ENCODE assay signal across 23 mouse cellular contexts in the genomic region with DNA sequence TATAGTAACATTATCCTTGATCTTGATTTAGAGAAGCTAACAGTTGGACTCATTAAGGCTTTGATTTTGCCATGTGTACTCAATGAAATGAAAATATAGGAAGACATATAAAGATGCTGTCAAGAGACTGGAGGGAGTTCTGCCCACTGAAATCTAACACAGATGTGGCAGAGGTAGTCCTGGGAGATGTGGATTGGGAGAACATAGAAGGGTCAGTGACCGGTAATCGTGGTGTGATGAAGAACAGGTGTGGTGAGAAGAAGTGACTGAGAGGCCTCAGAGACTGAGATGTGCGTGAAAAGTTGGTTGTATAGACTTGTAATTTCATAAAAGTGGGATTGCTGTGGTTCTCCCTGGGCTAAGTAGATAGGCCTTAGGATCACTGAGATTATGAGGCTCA.
DNase-seq lines count a peak whose midpoint lies in the region; ATAC-seq lines count a peak whose summit lies in the region.
"Had no signal": no experiment of that assay in that cellular context is flagged by ENCODE, and none has a peak within 500 bp of the region (broad histone marks: within the 10 kb centered on the region; RNA-seq: fewer than 3 reads in every experiment).

No protein-coding gene starts in this region.

- H3K4me2 ChIP-seq in embryonic facial prominence, embryonic 11.5 days (ENCODE audit: low read depth, low read length) = no peak overlapping the region
- H3K4me2 ChIP-seq in limb, embryonic 11.5 days (ENCODE audit: low read depth, severe bottlenecking) = no peak overlapping the region
- H3K4me2 ChIP-seq: embryonic facial prominence, embryonic 13.5 days; heart, embryonic 13.5 days; hindbrain, embryonic 12.5 days; hindbrain, embryonic 15.5 days had no signal

- H3K27me3 ChIP-seq in embryonic facial prominence, embryonic 11.5 days (ENCODE audit: control insufficient read depth, insufficient read depth, low read length) = no peaks in the 10 kb centered on the region
- H3K27me3 ChIP-seq in limb, embryonic 11.5 days (ENCODE audit: control insufficient read depth, insufficient read depth, low read length) = no peaks in the 10 kb centered on the region
- H3K27me3 ChIP-seq: embryonic facial prominence, embryonic 13.5 days; heart, embryonic 13.5 days; hindbrain, embryonic 12.5 days; hindbrain, embryonic 15.5 days had no signal

- intact Hi-C loops in heart, postnatal 10 days (cut with DNase I) = no loop called here

- WGBS in embryonic facial prominence, embryonic 11.5 days = 38% methylated on average over 3 of the region's 3 CpGs
- WGBS in limb, embryonic 11.5 days = 20% methylated on average over 3 of the region's 3 CpGs

- H3K36me3 ChIP-seq in embryonic facial prominence, embryonic 11.5 days (replicated peaks; ENCODE audit: control insufficient read depth, insufficient read depth, low read depth, low read length) = no peaks in the 10 kb centered on the region
- H3K36me3 ChIP-seq in limb, embryonic 11.5 days (ENCODE audit: control insufficient read depth, insufficient read depth, low read length) = no peaks in the 10 kb centered on the region
- H3K36me3 ChIP-seq: embryonic facial prominence, embryonic 13.5 days; heart, embryonic 10.5 days; heart, embryonic 13.5 days; hindbrain, embryonic 12.5 days; hindbrain, embryonic 15.5 days had no signal

- no peaks in the 10 kb centered on the region for H3K4me1 ChIP-seq in embryonic facial prominence, embryonic 11.5 days (ENCODE audit: control insufficient read depth, insufficient read depth, low read length)
- no peaks in the 10 kb centered on the region for H3K4me1 ChIP-seq in limb, embryonic 11.5 days (ENCODE audit: control insufficient read depth, insufficient read depth, low read length)
- H3K4me1 ChIP-seq: heart, embryonic 10.5 days; heart, embryonic 13.5 days; hindbrain, embryonic 12.5 days; hindbrain, embryonic 15.5 days had no signal

- H3K9me3 ChIP-seq in embryonic facial prominence, embryonic 11.5 days (replicated peaks; ENCODE audit: control insufficient read depth, low read length) = no peaks in the 10 kb centered on the region
- H3K9me3 ChIP-seq in limb, embryonic 11.5 days (ENCODE audit: control insufficient read depth, low read length) = no peaks in the 10 kb centered on the region
- H3K9me3 ChIP-seq: embryonic facial prominence, embryonic 13.5 days; heart, embryonic 10.5 days; heart, embryonic 13.5 days; hindbrain, embryonic 12.5 days; hindbrain, embryonic 15.5 days had no signal

- no peak overlapping the region for H3K27ac ChIP-seq in embryonic facial prominence, embryonic 11.5 days (replicated peaks; ENCODE audit: low read depth, low read length)
- H3K27ac ChIP-seq in limb, embryonic 11.5 days (replicated peaks; ENCODE audit: low read depth, low read length) = no peak overlapping the region
- H3K27ac ChIP-seq: embryonic facial prominence, embryonic 13.5 days; heart, adult 2 months; heart, embryonic 10.5 days; heart, embryonic 13.5 days; hindbrain, embryonic 12.5 days; hindbrain, embryonic 15.5 days had no signal

- H3K9ac ChIP-seq in embryonic facial prominence, embryonic 11.5 days (replicated peaks; ENCODE audit: low read length) = no peak overlapping the region
- no peak overlapping the region for H3K9ac ChIP-seq in limb, embryonic 11.5 days (ENCODE audit: low read length)
- H3K9ac ChIP-seq: embryonic facial prominence, embryonic 13.5 days; forebrain, postnatal 0 days; heart, embryonic 13.5 days; hindbrain, embryonic 12.5 days; hindbrain, embryonic 15.5 days had no signal

- ATAC-seq in embryonic facial prominence, embryonic 11.5 days (replicated peaks; ENCODE audit: insufficient number of reproducible peaks, low FRiP score, low TSS enrichment, low read depth) = peak; percentile 75; the same call in 1 of the 2 replicates
- ATAC-seq in limb, embryonic 11.5 days (ENCODE audit: insufficient number of reproducible peaks, low FRiP score, low TSS enrichment, low read depth) = no peak
- ATAC-seq: CD4-positive, CD25-positive, alpha-beta regulatory T cell, adult 4 months; forebrain, embryonic 14.5 days; forebrain, postnatal 0 days; intestine, postnatal 0 days had no signal

- DNase-seq in embryo, embryonic 11 days = peak; percentile 34
- DNase-seq in embryonic facial prominence, embryonic 11.5 days (ENCODE audit: low spot score) = peak; percentile 77
- DNase-seq in limb, embryonic 11.5 days (ENCODE audit: low spot score) = peak; percentile 30
- no peak for DNase-seq in layer of hippocampus, adult 11-12 months (ENCODE audit: low spot score)
- DNase-seq in heart, postnatal 10 days = no peak
- no peak for DNase-seq in heart, adult 11 months
- DNase-seq: adrenal gland, adult 2 months; adrenal gland, postnatal 14 days; cerebellum, adult 11 months; cerebellum, adult 2 months; cerebellum, adult 9-11 months; cerebellum, postnatal 36 days; forebrain, postnatal 0 days; gastrocnemius, postnatal 25 days; heart, adult 2 months had no signal

- H3K4me3 ChIP-seq in embryonic facial prominence, embryonic 11.5 days (ENCODE audit: low read depth, low read length) = no peak overlapping the region
- H3K4me3 ChIP-seq in limb, embryonic 11.5 days (ENCODE audit: low read depth, low read length) = no peak overlapping the region
- H3K4me3 ChIP-seq: embryonic facial prominence, embryonic 13.5 days; heart, adult 2 months; heart, embryonic 10.5 days; heart, embryonic 13.5 days; hindbrain, embryonic 12.5 days; hindbrain, embryonic 15.5 days had no signal

Comparison
In these comparisons a context has a peak if more than half of its experiments do, and no peak if none do; other contexts are left out.
1. DNase-seq: peak in embryo, embryonic 11 days (single experiment), embryonic facial prominence, embryonic 11.5 days (single experiment) and limb, embryonic 11.5 days (single experiment); none in layer of hippocampus, adult 11-12 months (single experiment), heart, postnatal 10 days (0 of 2) and heart, adult 11 months (single experiment).